Mouse (Mus musculus) adrenal gland, adult (tissue): ENCODE measurements at regions not wholly inside any gene's neighbourhood (a gene's known extent, or its start where the extent isn't known, plus 50 kb on each side); places are given as distances from the start of the nearest gene placed in this dataset.

ENCODE experiments used
- DNase-seq, 2 experiments: peaks; one replicate each; pipeline ENCODE4 v3.0.0; 2022 to 2023; ENCODE audit warnings: low spot score in 1 of 2; ENCODE audit not compliant: inconsistent age in 2 of 2

- no peak for DNase-seq
Observed at GRCm38 (mm10) chr6:148719062-148719461, 112.2 kb downstream of the Ipo8 start.

GRCm38 (mm10) chr6:148710406-148710805, 120.9 kb downstream of the Ipo8 start:
- no peak for DNase-seq

GRCm38 (mm10) chr6:148708389-148708788, 122.9 kb downstream of the Ipo8 start:
- DNase-seq = no peak

- DNase-seq = peak; percentile 37 to 80
Observed at GRCm38 (mm10) chr6:148705711-148706110, 125.6 kb downstream of the Ipo8 start.

GRCm38 (mm10) chr6:148693329-148693728, 137.9 kb downstream of the Ipo8 start:
- DNase-seq = no peak

- peak; percentile 50 to 81 for DNase-seq
Observed at GRCm38 (mm10) chr6:148687770-148688169, 143.5 kb downstream of the Ipo8 start.

- no peak for DNase-seq
Observed at GRCm38 (mm10) chr6:148660152-148660551, 171.1 kb downstream of the Ipo8 start.

GRCm38 (mm10) chr6:148653216-148653615, 178.1 kb downstream of the Ipo8 start:
- DNase-seq = no peak

- no peak for DNase-seq
Observed at GRCm38 (mm10) chr6:148652434-148652833, 178.8 kb downstream of the Ipo8 start.

- no peak for DNase-seq
Observed at GRCm38 (mm10) chr6:148647423-148648390, 183.6 kb downstream of the Ipo8 start.

- no peak for DNase-seq
Observed at GRCm38 (mm10) chr6:148640595-148640994, 190.7 kb downstream of the Ipo8 start.

- no peak for DNase-seq
Observed at GRCm38 (mm10) chr6:148634148-148634547, 190.0 kb upstream of the Tmtc1 start.

- DNase-seq = peak in 1 of 2 experiments; percentile 32
Observed at GRCm38 (mm10) chr6:148627090-148627605, 183.0 kb upstream of the Tmtc1 start.

GRCm38 (mm10) chr6:148623119-148623770, 179.1 kb upstream of the Tmtc1 start:
- no peak for DNase-seq

- no peak for DNase-seq
Observed at GRCm38 (mm10) chr6:148620034-148620433, 175.8 kb upstream of the Tmtc1 start.

- peak in 1 of 2 experiments; percentile 29 for DNase-seq
Observed at GRCm38 (mm10) chr6:148615931-148616330, 171.7 kb upstream of the Tmtc1 start.

GRCm38 (mm10) chr6:148615442-148615841, 171.3 kb upstream of the Tmtc1 start:
- DNase-seq = no peak

- no peak for DNase-seq
Observed at GRCm38 (mm10) chr6:148608881-148609280, 164.7 kb upstream of the Tmtc1 start.

GRCm38 (mm10) chr6:148605226-148605625, 161.0 kb upstream of the Tmtc1 start:
- no peak for DNase-seq

GRCm38 (mm10) chr6:148604790-148605189, 160.6 kb upstream of the Tmtc1 start:
- no peak for DNase-seq

GRCm38 (mm10) chr6:148603878-148604277, 159.7 kb upstream of the Tmtc1 start:
- DNase-seq = no peak

- no peak for DNase-seq
Observed at GRCm38 (mm10) chr6:148603460-148603859, 159.3 kb upstream of the Tmtc1 start.
